Comparison of ENCODE assay signal across 15 mouse cellular contexts in genomic region chr15:10711231-10711630, GRCm38 (mm10). TPM values are rescaled to one million over a fixed set of nuclear protein-coding genes. Genes with fewer than 3 reads are reported as not detected.
DNase-seq lines count a peak whose midpoint lies in the region; ATAC-seq and TF ChIP-seq lines count a peak whose summit lies in the region.
"Had no signal": no experiment of that assay in that cellular context is flagged by ENCODE, and none has a peak within 500 bp of the region (broad histone marks: within the 10 kb centered on the region; RNA-seq: fewer than 3 reads in every experiment).

No protein-coding gene starts in this region.

- H3K9me3 ChIP-seq in lung, embryonic 14.5 days (ENCODE audit: low read depth, low read length), result no peaks in the 10 kb centered on the region
- no peaks in the 10 kb centered on the region for H3K9me3 ChIP-seq in embryonic facial prominence, embryonic 10.5 days
- H3K9me3 ChIP-seq in forebrain, embryonic 12.5 days, result no peaks in the 10 kb centered on the region
- no peaks in the 10 kb centered on the region for H3K9me3 ChIP-seq in limb, embryonic 15.5 days
- H3K9me3 ChIP-seq: liver, embryonic 12.5 days had no signal

- no peak overlapping the region for H3K4me3 ChIP-seq in lung, embryonic 14.5 days (ENCODE audit: low read depth, low read length)
- peak overlapping the region; percentile 91; the same call in 1 of the 2 replicates for H3K4me3 ChIP-seq in embryonic facial prominence, embryonic 10.5 days
- no peak overlapping the region for H3K4me3 ChIP-seq in forebrain, embryonic 12.5 days (replicated peaks)
- no peak overlapping the region for H3K4me3 ChIP-seq in limb, embryonic 15.5 days
- H3K4me3 ChIP-seq: gastrocnemius, adult 2 months; liver, embryonic 12.5 days had no signal

- WGBS in lung, embryonic 14.5 days, result 76% methylated on average over 6 of the region's 6 CpGs
- 70% methylated on average over 6 of the region's 6 CpGs for WGBS in embryonic facial prominence, embryonic 10.5 days
- 65% methylated on average over 6 of the region's 6 CpGs for WGBS in forebrain, embryonic 12.5 days
- WGBS in limb, embryonic 15.5 days, result 64% methylated on average over 6 of the region's 6 CpGs

- H3K4me2 ChIP-seq in lung, embryonic 14.5 days, result peak overlapping the region; percentile 91
- peak overlapping the region; percentile 91 for H3K4me2 ChIP-seq in forebrain, embryonic 12.5 days
- 0 out of 2 replicates have a peak overlapping the region, but pooled peaks have one; percentile 3 for H3K4me2 ChIP-seq in limb, embryonic 15.5 days
- H3K4me2 ChIP-seq: liver, embryonic 12.5 days had no signal

- H3K4me1 ChIP-seq in lung, embryonic 14.5 days (ENCODE audit: insufficient read depth), result peaks cover 11% of the 10 kb centered on the region
- H3K4me1 ChIP-seq in embryonic facial prominence, embryonic 10.5 days, result peaks cover 37% of the 10 kb centered on the region
- H3K4me1 ChIP-seq in forebrain, embryonic 12.5 days, result peaks cover 37% of the 10 kb centered on the region
- peaks cover 39% of the 10 kb centered on the region for H3K4me1 ChIP-seq in limb, embryonic 15.5 days

- H3K36me3 ChIP-seq in lung, embryonic 14.5 days (ENCODE audit: insufficient read depth), result peaks cover 7% of the 10 kb centered on the region; the same call in 1 of the 2 replicates
- H3K36me3 ChIP-seq in embryonic facial prominence, embryonic 10.5 days (replicated peaks), result peaks cover 41% of the 10 kb centered on the region
- H3K36me3 ChIP-seq in forebrain, embryonic 12.5 days (replicated peaks), result 0 out of 2 replicates have a peak, but pooled peaks cover 7% of the 10 kb centered on the region
- H3K36me3 ChIP-seq in limb, embryonic 15.5 days, result peaks cover 10% of the 10 kb centered on the region

- no peaks in the 10 kb centered on the region for H3K27me3 ChIP-seq in lung, embryonic 14.5 days (ENCODE audit: insufficient read depth, low read length)
- H3K27me3 ChIP-seq in embryonic facial prominence, embryonic 10.5 days (replicated peaks; ENCODE audit: low read depth, poor library complexity, severe bottlenecking), result no peaks in the 10 kb centered on the region
- no peaks in the 10 kb centered on the region for H3K27me3 ChIP-seq in forebrain, embryonic 12.5 days
- no peaks in the 10 kb centered on the region for H3K27me3 ChIP-seq in limb, embryonic 15.5 days

- H3K9ac ChIP-seq in lung, embryonic 14.5 days, result no peak overlapping the region
- no peak overlapping the region for H3K9ac ChIP-seq in forebrain, embryonic 12.5 days
- H3K9ac ChIP-seq in limb, embryonic 15.5 days, result no peak overlapping the region
- H3K9ac ChIP-seq: liver, embryonic 12.5 days had no signal

- DNase-seq in lung, embryonic 14.5 days, result no peak
- no peak for DNase-seq in lung, adult 18-20 months
- DNase-seq in embryonic facial prominence, embryonic 10.5 days (ENCODE audit: low spot score), result no peak
- no peak for DNase-seq in thymus, postnatal 36 days
- DNase-seq: adrenal gland, postnatal 25 days; gastrocnemius, adult 2 months; kidney, postnatal 25 days; right cerebral cortex, postnatal 25 days; thymus, postnatal 25 days had no signal

- no peak overlapping the region for H3K27ac ChIP-seq in lung, embryonic 14.5 days (ENCODE audit: low read depth)
- H3K27ac ChIP-seq in embryonic facial prominence, embryonic 10.5 days (replicated peaks), result no peak overlapping the region
- H3K27ac ChIP-seq in forebrain, embryonic 12.5 days, result no peak overlapping the region
- H3K27ac ChIP-seq in limb, embryonic 15.5 days, result no peak overlapping the region
- H3K27ac ChIP-seq: gastrocnemius, adult 2 months; liver, embryonic 12.5 days had no signal

- no peak for ATAC-seq in lung, embryonic 14.5 days (ENCODE audit: insufficient read depth)
- ATAC-seq in forebrain, embryonic 12.5 days (ENCODE audit: low FRiP score), result no peak
- no peak for ATAC-seq in limb, embryonic 15.5 days (ENCODE audit: insufficient number of reproducible peaks, low FRiP score, low TSS enrichment, low read depth)
- ATAC-seq in frontal cortex, adult (ENCODE audit: low TSS enrichment), result no peak
- ATAC-seq: CD4-positive, CD25-positive, alpha-beta regulatory T cell, adult 4 months; inflammation-experienced regulatory T-cells, adult 6 months; liver, embryonic 12.5 days had no signal

- no peak for TF ChIP-seq CTCF in lung, embryonic 14.5 days (IDR thresholded peaks at IDR 0.05; ENCODE audit: low read depth)

RNA-seq across cellular contexts. Expression of gene Rai14, which starts 3.2 kb away (rescaled TPM):
- 73.1 and 74.7 TPM in 2 replicates for polyA plus RNA-seq in lung, embryonic 14.5 days (2014; fragmentation: Nextera tagmentation; extraction: Ambion mirVana)
- 73.2 and 75.8 TPM in 2 replicates for polyA plus RNA-seq in embryonic facial prominence, embryonic 10.5 days (2016; fragmentation: Nextera tagmentation; extraction: Ambion mirVana)
- polyA plus RNA-seq in forebrain, embryonic 12.5 days (2016; fragmentation: Nextera tagmentation; extraction: Ambion mirVana), result 55.1 and 59.8 TPM in 2 replicates
- 48.2 and 56.9 TPM in 2 replicates for polyA plus RNA-seq in limb, embryonic 15.5 days (2015; fragmentation: Nextera tagmentation; extraction: Ambion mirVana)

Comparison
In these comparisons a context has a peak if more than half of its experiments do, and no peak if none do; other contexts are left out.
1. H3K4me2 ChIP-seq: peak in every context shown above with its lines; median percentile 91 in lung, embryonic 14.5 days; 91 in forebrain, embryonic 12.5 days; 3 in limb, embryonic 15.5 days.